26 mouse cellular contexts compared by ENCODE assay signal in the genomic region with DNA sequence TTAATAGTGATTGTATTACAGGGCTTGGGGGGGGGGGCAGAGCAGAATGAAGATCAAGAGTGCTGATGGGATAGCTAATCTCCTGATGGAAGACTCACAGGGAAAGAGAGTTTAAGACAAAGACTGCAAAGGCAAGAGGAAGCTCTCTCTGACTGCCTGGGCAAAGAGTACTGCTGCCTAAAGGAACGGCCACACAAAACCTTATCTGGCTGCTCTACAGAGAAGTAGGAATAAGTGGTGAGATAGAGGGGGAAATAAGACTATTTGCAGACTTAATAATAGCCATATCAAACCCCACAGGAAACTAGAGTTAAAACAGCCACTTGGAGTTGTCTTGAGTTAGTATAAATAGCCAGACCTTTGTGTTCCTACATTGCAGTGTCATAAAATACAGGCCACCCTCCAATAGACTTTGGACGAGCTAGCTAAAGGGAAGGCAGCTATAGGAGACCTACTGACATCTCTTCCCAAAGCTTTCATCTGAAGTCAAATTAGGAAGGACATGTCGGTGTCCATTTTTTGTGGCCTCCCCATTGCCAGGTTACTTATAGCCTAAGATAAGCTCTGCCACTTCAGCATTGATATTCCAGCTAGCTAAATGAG. TPM values are rescaled to one million over a fixed set of nuclear protein-coding genes. Genes with fewer than 3 reads are reported as not detected.
DNase-seq lines count a peak whose midpoint lies in the region; ATAC-seq and TF ChIP-seq lines count a peak whose summit lies in the region.
"Had no signal": no experiment of that assay in that cellular context is flagged by ENCODE, and none has a peak within 500 bp of the region (broad histone marks: within the 10 kb centered on the region; RNA-seq: fewer than 3 reads in every experiment).

No protein-coding gene starts in this region.

- H3K4me1 ChIP-seq in heart, embryonic 16.5 days (ENCODE audit: control insufficient read depth, insufficient read depth, low read length), result peaks cover 25% of the 10 kb centered on the region
- peaks cover 0 to 2% of the 10 kb centered on the region in 2 experiments; a peak in 3 of 4 replicates for H3K4me1 ChIP-seq in ES-E14 (ENCODE audit: control insufficient read depth in 2 of 2, insufficient read depth in 2 of 2, low read length in 2 of 2, poor library complexity in 1 of 2)
- H3K4me1 ChIP-seq in intestine, embryonic 16.5 days (ENCODE audit: control insufficient read depth, insufficient read depth, low read length), result 0 out of 2 replicates have a peak, but pooled peaks cover 5% of the 10 kb centered on the region
- no peaks in the 10 kb centered on the region for H3K4me1 ChIP-seq in hindbrain, embryonic 16.5 days (ENCODE audit: control insufficient read depth, insufficient read depth, low read depth, low read length)
- H3K4me1 ChIP-seq: embryonic facial prominence, embryonic 10.5 days; kidney, embryonic 15.5 days; neural tube, embryonic 12.5 days had no signal

- H3K79me2 ChIP-seq in myocyte (ENCODE audit: control insufficient read depth, insufficient read depth), result no peaks in the 10 kb centered on the region

- H3K27me3 ChIP-seq in heart, embryonic 16.5 days (ENCODE audit: control insufficient read depth, insufficient read depth, low read length), result no peaks in the 10 kb centered on the region
- H3K27me3 ChIP-seq in intestine, embryonic 16.5 days (replicated peaks; ENCODE audit: control insufficient read depth, insufficient read depth, low read length), result no peaks in the 10 kb centered on the region
- H3K27me3 ChIP-seq in myocyte (ENCODE audit: control insufficient read depth, insufficient read depth, insufficient read length), result no peaks in the 10 kb centered on the region
- no peaks in the 10 kb centered on the region for H3K27me3 ChIP-seq in hindbrain, embryonic 16.5 days (replicated peaks; ENCODE audit: control insufficient read depth, insufficient read depth, low read length)
- H3K27me3 ChIP-seq: heart, embryonic 15.5 days; kidney, embryonic 15.5 days; neural tube, embryonic 12.5 days; Patski had no signal

- no peak overlapping the region for H3K4me2 ChIP-seq in heart, embryonic 16.5 days (ENCODE audit: low read depth, low read length)
- no peak overlapping the region for H3K4me2 ChIP-seq in intestine, embryonic 16.5 days (ENCODE audit: low read depth, low read length)
- H3K4me2 ChIP-seq in myocyte (ENCODE audit: low read depth), result peak overlapping the region; percentile 81
- no peak overlapping the region for H3K4me2 ChIP-seq in hindbrain, embryonic 16.5 days (ENCODE audit: low read length)
- H3K4me2 ChIP-seq: heart, embryonic 15.5 days; hindbrain, embryonic 14.5 days; kidney, embryonic 15.5 days; neural tube, embryonic 12.5 days had no signal

- no peak overlapping the region for H3K4me3 ChIP-seq in heart, embryonic 16.5 days (ENCODE audit: low read length)
- H3K4me3 ChIP-seq in ES-E14 (ENCODE audit: insufficient read depth in 1 of 2, low read depth in 1 of 2, low read length in 2 of 2, poor library complexity in 1 of 2, severe bottlenecking in 1 of 2) (peak overlapping the region in 1 of 2 experiments; percentile 30; a peak in 2 of 4 replicates), myocyte (peak overlapping the region; percentile 36)
- no peak overlapping the region for H3K4me3 ChIP-seq in intestine, embryonic 16.5 days (ENCODE audit: low read length)
- no peak overlapping the region for H3K4me3 ChIP-seq in hindbrain, embryonic 16.5 days (ENCODE audit: low read length)
- H3K4me3 ChIP-seq: embryonic facial prominence, embryonic 10.5 days; heart, embryonic 15.5 days; kidney, embryonic 15.5 days; left cerebral cortex, adult 2 months; neural tube, embryonic 12.5 days had no signal

- DNase-seq in heart, adult 18-20 months, result no peak
- DNase-seq in ES-E14 (ENCODE audit: low read depth, low spot score), result no peak
- no peak for DNase-seq in adipocyte (ENCODE audit: low spot score)
- DNase-seq: adrenal gland, adult 2 months; cerebellum, adult 11 months; cerebellum, adult 9-11 months; forebrain, postnatal 0 days; heart, postnatal 4 days; kidney, postnatal 4 days; liver, postnatal 0 days; midbrain, embryonic 14.5 days; right cerebral cortex, postnatal 14 days; thymus, postnatal 25 days had no signal

- no peak overlapping the region for H3K9ac ChIP-seq in heart, embryonic 16.5 days (ENCODE audit: low read length)
- peak overlapping the region; percentile 66; the same call in 1 of the 2 replicates for H3K9ac ChIP-seq in ES-E14 (ENCODE audit: insufficient read depth, low read depth, low read length, poor library complexity, severe bottlenecking)
- H3K9ac ChIP-seq in intestine, embryonic 16.5 days (ENCODE audit: low read depth, low read length), result no peak overlapping the region
- no peak overlapping the region for H3K9ac ChIP-seq in hindbrain, embryonic 16.5 days (ENCODE audit: low read depth, low read length)
- H3K9ac ChIP-seq: forebrain, postnatal 0 days; heart, embryonic 15.5 days; hindbrain, embryonic 14.5 days; kidney, embryonic 15.5 days; liver, postnatal 0 days; neural tube, embryonic 12.5 days had no signal

- in situ Hi-C loops in ES-E14 (cut with MboI; ENCODE audit: low sequenced_read_pairs in 2 of 2, unreplicated experiment in 2 of 2), result no loop called here

- ATAC-seq in heart, embryonic 16.5 days (replicated peaks; ENCODE audit: extremely low read depth, insufficient read depth, low FRiP score), result no peak
- ATAC-seq in intestine, embryonic 16.5 days, result peak; percentile 75
- ATAC-seq in erythroid progenitor cell, adult 5-6 weeks (replicated peaks; ENCODE audit: low FRiP score, poor library complexity, severe bottlenecking), result no peak
- ATAC-seq in hindbrain, embryonic 16.5 days, result no peak
- ATAC-seq: forebrain, postnatal 0 days; liver, postnatal 0 days; lung, postnatal 0 days; Patski had no signal

- WGBS in heart, embryonic 16.5 days, result 36% methylated on average over 3 of the region's 3 CpGs
- 61% methylated on average over 3 of the region's 3 CpGs for WGBS in intestine, embryonic 16.5 days
- WGBS in hindbrain, embryonic 16.5 days, result 85% methylated on average over 3 of the region's 3 CpGs

- H3K36me3 ChIP-seq in heart, embryonic 16.5 days (ENCODE audit: control insufficient read depth, insufficient read depth), result no peaks in the 10 kb centered on the region
- H3K36me3 ChIP-seq in ES-E14 (ENCODE audit: control insufficient read depth, insufficient read depth, low read length, poor library complexity, severe bottlenecking), result no peaks in the 10 kb centered on the region; the same call in 1 of the 2 replicates
- H3K36me3 ChIP-seq in intestine, embryonic 16.5 days (ENCODE audit: control insufficient read depth, insufficient read depth, low read length), result no peaks in the 10 kb centered on the region
- H3K36me3 ChIP-seq in myocyte (ENCODE audit: control insufficient read depth, insufficient read depth), result no peaks in the 10 kb centered on the region
- H3K36me3 ChIP-seq in hindbrain, embryonic 16.5 days (ENCODE audit: control insufficient read depth, insufficient read depth, low read length), result no peaks in the 10 kb centered on the region
- H3K36me3 ChIP-seq: embryonic facial prominence, embryonic 10.5 days; heart, embryonic 15.5 days; kidney, embryonic 15.5 days; neural tube, embryonic 12.5 days had no signal

- no peak overlapping the region for H3ac ChIP-seq in myocyte (ENCODE audit: control insufficient read depth, insufficient read length)

- no peaks in the 10 kb centered on the region for H3K9me3 ChIP-seq in heart, embryonic 16.5 days (replicated peaks; ENCODE audit: control insufficient read depth, low read length)
- no peaks in the 10 kb centered on the region for H3K9me3 ChIP-seq in ES-E14 (ENCODE audit: control insufficient read depth, insufficient read depth, low read depth, low read length)
- H3K9me3 ChIP-seq in intestine, embryonic 16.5 days (ENCODE audit: control insufficient read depth, low read length), result no peaks in the 10 kb centered on the region
- H3K9me3 ChIP-seq in hindbrain, embryonic 16.5 days (ENCODE audit: control insufficient read depth, low read length), result no peaks in the 10 kb centered on the region
- H3K9me3 ChIP-seq: embryonic facial prominence, embryonic 10.5 days; heart, embryonic 15.5 days; kidney, embryonic 15.5 days; neural tube, embryonic 12.5 days had no signal

- TF ChIP-seq POLR2A in myocyte (IDR thresholded peaks at IDR 0.05; ENCODE audit: insufficient read length, low read depth), result no peak

- peak overlapping the region; percentile 37; the same call in 1 of the 2 replicates for H3K27ac ChIP-seq in heart, embryonic 16.5 days (ENCODE audit: low read length)
- H3K27ac ChIP-seq in ES-E14 (ENCODE audit: insufficient read depth, low read depth, low read length, poor library complexity, severe bottlenecking), result peak overlapping the region; percentile 33; the same call in 1 of the 2 replicates
- H3K27ac ChIP-seq in intestine, embryonic 16.5 days (ENCODE audit: low read length), result no peak overlapping the region; the same call in 1 of the 2 replicates
- no peak overlapping the region for H3K27ac ChIP-seq in hindbrain, embryonic 16.5 days (ENCODE audit: low read depth, low read length)
- H3K27ac ChIP-seq: embryonic facial prominence, embryonic 10.5 days; heart, embryonic 15.5 days; hindbrain, embryonic 14.5 days; kidney, embryonic 15.5 days; left cerebral cortex, adult 2 months; neural tube, embryonic 12.5 days had no signal

TF ChIP-seq in ES-E14, 5 proteins besides CTCF, POLR2A, EP300 and RAD21 (continues in another document):
- TF ChIP-seq MAFK (IDR thresholded peaks at IDR 0.05; ENCODE audit: insufficient read depth, low read depth, low read length) (no peak), CHD2 (IDR thresholded peaks at IDR 0.05; ENCODE audit: low read depth, low read length) (no peak), HCFC1 (IDR thresholded peaks at IDR 0.05; ENCODE audit: borderline replicate concordance, insufficient read depth, low read length) (no peak), ZNF384 (IDR thresholded peaks at IDR 0.05; ENCODE audit: low read depth, low read length) (no peak)

TF ChIP-seq in myocyte, 11 proteins besides CTCF, POLR2A, EP300 and RAD21:
- TF ChIP-seq CEBPB (IDR thresholded peaks at IDR 0.05; ENCODE audit: insufficient read depth, poor library complexity, severe bottlenecking) (no peak), POLR2AphosphoS2 (IDR thresholded peaks at IDR 0.05; ENCODE audit: insufficient read length, low read depth) (no peak), MYOG (IDR thresholded peaks at IDR 0.05; ENCODE audit: control insufficient read depth in 1 of 3, insufficient read depth in 1 of 3, insufficient read length in 2 of 3, low read depth in 2 of 3) (no peak), MAX (IDR thresholded peaks at IDR 0.05; ENCODE audit: low read depth) (no peak)

RNA-seq across cellular contexts. Expression of gene Kif2a, which starts 13.7 kb away (rescaled TPM):
- 7.4 and 7.9 TPM in 2 replicates for polyA plus RNA-seq in heart, embryonic 16.5 days (2015; fragmentation: Nextera tagmentation; extraction: Ambion mirVana)
- total RNA-seq in heart, adult 18-20 months (2021), result 10 to 100 TPM; 31.0 to 32.4 TPM
- 19.1 and 21.9 TPM in 2 replicates for total RNA-seq in ES-E14 (2012; rRNA removed)
- polyA plus RNA-seq in intestine, embryonic 16.5 days (2015; fragmentation: Nextera tagmentation; extraction: Ambion mirVana), result 6.1 and 7.5 TPM in 2 replicates
- polyA plus RNA-seq in myocyte (2012; fragmentation: generic; extraction: Trizol), result 14.9 TPM
- 75.7 and 233 TPM in 2 replicates for total RNA-seq in erythroid progenitor cell, adult 5-6 weeks (2015; ENCODE audit: low replicate concordance)
- total RNA-seq in erythroid progenitor cell, adult 5-6 weeks (2017; ENCODE audit: low replicate concordance), result 84.8 and 93.6 TPM in 2 replicates
- polyA plus RNA-seq in hindbrain, embryonic 16.5 days (2015; fragmentation: Nextera tagmentation; extraction: Ambion mirVana), result 37.2 and 45.7 TPM in 2 replicates

Comparison
In these comparisons a context has a peak if more than half of its experiments do, and no peak if none do; other contexts are left out.
1. H3K27ac ChIP-seq: peak in heart, embryonic 16.5 days (single experiment) and ES-E14 (single experiment); none in intestine, embryonic 16.5 days (single experiment) and hindbrain, embryonic 16.5 days (single experiment).